Mouse (Mus musculus): ENCODE measurements at regions not wholly inside any gene's neighbourhood (a gene's known extent, or its start where the extent isn't known, plus 50 kb on each side); places are given as distances from the start of the nearest gene placed in this dataset.

- DNase-seq, result no peak
- no peaks in the 10 kb centered on the region for H3K27me3 ChIP-seq (ENCODE audit: control insufficient read depth, insufficient read depth, low read length)
- 91% methylated on average over 3 of the region's 3 CpGs for WGBS
Observed at GRCm38 (mm10) chr11:65490426-65490825, 220.6 kb upstream of the Myocd start.

GRCm38 (mm10) chr11:65475821-65476540 lies 206.2 kb upstream of the Myocd start:
- Histone ChIP-seq H3K4me1 (ENCODE audit: control insufficient read depth, insufficient read depth, low read length) (peaks cover 3% of the 10 kb centered on the region), H3K27me3 (ENCODE audit: control insufficient read depth, insufficient read depth, low read length) (no peaks in the 10 kb centered on the region), H3K27ac (ENCODE audit: insufficient read depth, low read length) (no peak overlapping the region), H3K4me3 (replicated peaks; ENCODE audit: insufficient read depth, low read depth, low read length) (no peak overlapping the region)
- TF ChIP-seq CTCF (IDR thresholded peaks at IDR 0.05; ENCODE audit: borderline replicate concordance, insufficient read depth, low read depth, low read length) (no peak), POLR2A (IDR thresholded peaks at IDR 0.05; ENCODE audit: borderline replicate concordance, insufficient read depth, low read length) (no peak)
- 7% methylated on average over 18 of the region's 18 CpGs for WGBS
- DNase-seq, result peak; percentile 66 to 78

More at GRCm38 (mm10) chr11:65490426-65490825, 220.6 kb upstream of the Myocd start:
- H3K27ac ChIP-seq (ENCODE audit: insufficient read depth, low read length), result no peak overlapping the region
- TF ChIP-seq POLR2A (IDR thresholded peaks at IDR 0.05; ENCODE audit: borderline replicate concordance, insufficient read depth, low read length) (no peak), CTCF (IDR thresholded peaks at IDR 0.05; ENCODE audit: borderline replicate concordance, insufficient read depth, low read depth, low read length) (no peak)
- H3K4me1 ChIP-seq (ENCODE audit: control insufficient read depth, insufficient read depth, low read length), result no peaks in the 10 kb centered on the region
- no peak overlapping the region for H3K4me3 ChIP-seq (replicated peaks; ENCODE audit: insufficient read depth, low read depth, low read length)

GRCm38 (mm10) chr11:65475302-65475701 lies 205.5 kb upstream of the Myocd start:
- peak overlapping the region; percentile 13 for H3K4me3 ChIP-seq (replicated peaks; ENCODE audit: insufficient read depth, low read depth, low read length)
- no peak for TF ChIP-seq POLR2A (IDR thresholded peaks at IDR 0.05; ENCODE audit: borderline replicate concordance, insufficient read depth, low read length)
- TF ChIP-seq CTCF (IDR thresholded peaks at IDR 0.05; ENCODE audit: borderline replicate concordance, insufficient read depth, low read depth, low read length), result no peak

GRCm38 (mm10) chr11:65469762-65470741 lies 200.3 kb upstream of the Myocd start:
- H3K27ac ChIP-seq (ENCODE audit: insufficient read depth, low read length), result no peak overlapping the region
- no peaks in the 10 kb centered on the region for H3K27me3 ChIP-seq (ENCODE audit: control insufficient read depth, insufficient read depth, low read length)
- no peak overlapping the region for H3K4me3 ChIP-seq (replicated peaks; ENCODE audit: insufficient read depth, low read depth, low read length)
- DNase-seq, result no peak
- H3K4me1 ChIP-seq (ENCODE audit: control insufficient read depth, insufficient read depth, low read length), result no peaks in the 10 kb centered on the region; the same call in 1 of the 2 replicates
- 87% methylated on average over 9 of the region's 9 CpGs for WGBS
- TF ChIP-seq CTCF (IDR thresholded peaks at IDR 0.05; ENCODE audit: borderline replicate concordance, insufficient read depth, low read depth, low read length) (no peak), POLR2A (IDR thresholded peaks at IDR 0.05; ENCODE audit: borderline replicate concordance, insufficient read depth, low read length) (no peak)

More at GRCm38 (mm10) chr11:65475302-65475701, 205.5 kb upstream of the Myocd start:
- H3K27ac ChIP-seq (ENCODE audit: insufficient read depth, low read length), result no peak overlapping the region
- DNase-seq, result peak; percentile 82 to 87
- peaks cover 3% of the 10 kb centered on the region for H3K4me1 ChIP-seq (ENCODE audit: control insufficient read depth, insufficient read depth, low read length)
- 7% methylated on average over 12 of the region's 12 CpGs for WGBS
- H3K27me3 ChIP-seq (ENCODE audit: control insufficient read depth, insufficient read depth, low read length), result no peaks in the 10 kb centered on the region

GRCm38 (mm10) chr11:65461044-65461443 lies 191.3 kb upstream of the Myocd start:
- no peaks in the 10 kb centered on the region for H3K27me3 ChIP-seq (ENCODE audit: control insufficient read depth, insufficient read depth, low read length)
- DNase-seq, result no peak
- no peak overlapping the region for H3K27ac ChIP-seq (ENCODE audit: insufficient read depth, low read length)
- H3K4me1 ChIP-seq (ENCODE audit: control insufficient read depth, insufficient read depth, low read length), result no peaks in the 10 kb centered on the region
- 80% methylated on average over 4 of the region's 4 CpGs for WGBS
- H3K4me3 ChIP-seq (replicated peaks; ENCODE audit: insufficient read depth, low read depth, low read length), result no peak overlapping the region
- TF ChIP-seq CTCF (IDR thresholded peaks at IDR 0.05; ENCODE audit: borderline replicate concordance, insufficient read depth, low read depth, low read length) (no peak), POLR2A (IDR thresholded peaks at IDR 0.05; ENCODE audit: borderline replicate concordance, insufficient read depth, low read length) (no peak)

GRCm38 (mm10) chr11:65448436-65448835 lies 178.6 kb upstream of the Myocd start:
- no peaks in the 10 kb centered on the region for H3K27me3 ChIP-seq (ENCODE audit: control insufficient read depth, insufficient read depth, low read length)
- TF ChIP-seq CTCF (IDR thresholded peaks at IDR 0.05; ENCODE audit: borderline replicate concordance, insufficient read depth, low read depth, low read length), result no peak
- no peak for DNase-seq
- WGBS, result 82% methylated on average over 3 of the region's 3 CpGs
- no peak overlapping the region for H3K27ac ChIP-seq (ENCODE audit: insufficient read depth, low read length)
- no peak overlapping the region for H3K4me3 ChIP-seq (replicated peaks; ENCODE audit: insufficient read depth, low read depth, low read length)
- no peaks in the 10 kb centered on the region for H3K4me1 ChIP-seq (ENCODE audit: control insufficient read depth, insufficient read depth, low read length)

- 85% methylated on average over 11 of the region's 11 CpGs for WGBS
- no peak for TF ChIP-seq POLR2A (IDR thresholded peaks at IDR 0.05; ENCODE audit: borderline replicate concordance, insufficient read depth, low read length)
- TF ChIP-seq CTCF (IDR thresholded peaks at IDR 0.05; ENCODE audit: borderline replicate concordance, insufficient read depth, low read depth, low read length), result no peak
- DNase-seq, result no peak
- no peaks in the 10 kb centered on the region for H3K27me3 ChIP-seq (ENCODE audit: control insufficient read depth, insufficient read depth, low read length)
- no peak overlapping the region for H3K4me3 ChIP-seq (replicated peaks; ENCODE audit: insufficient read depth, low read depth, low read length)
- H3K27ac ChIP-seq (ENCODE audit: insufficient read depth, low read length), result no peak overlapping the region
- no peaks in the 10 kb centered on the region for H3K4me1 ChIP-seq (ENCODE audit: control insufficient read depth, insufficient read depth, low read length)
Observed at GRCm38 (mm10) chr11:65443466-65444024, 173.8 kb upstream of the Myocd start.
